Mouse (Mus musculus): ENCODE results near the gene Aldh18a1. TPM values are rescaled to one million over a fixed set of nuclear protein-coding genes. Genes with fewer than 3 reads are reported as not detected.

Aldh18a1 gene
- polyA plus RNA-seq, 1 experiment from 2014 or later = 109 TPM

- WGBS = 88% methylated on average over 3 of the region's 3 CpGs
- no peak overlapping the region for H3K4me2 ChIP-seq (ENCODE audit: low read depth, low read length)
- ATAC-seq (ENCODE audit: insufficient read depth, low FRiP score) = no peak
- H3K27me3 ChIP-seq (ENCODE audit: control insufficient read depth, insufficient read depth, low read length) = no peaks in the 10 kb centered on the region
- H3K4me1 ChIP-seq (ENCODE audit: control insufficient read depth, insufficient read depth, low read length) = no peaks in the 10 kb centered on the region
- H3K27ac ChIP-seq (ENCODE audit: low read length) = no peak overlapping the region
- no peak overlapping the region for H3K9ac ChIP-seq (ENCODE audit: low read length)
- H3K36me3 ChIP-seq (ENCODE audit: control insufficient read depth, insufficient read depth, low read length) = no peaks in the 10 kb centered on the region
- H3K4me3 ChIP-seq (replicated peaks; ENCODE audit: low read length) = no peak overlapping the region
- no peaks in the 10 kb centered on the region for H3K9me3 ChIP-seq (replicated peaks; ENCODE audit: control insufficient read depth, low read length)
Observed at GRCm38 (mm10) chr19:40595231-40595630, 7.0 kb upstream of the Aldh18a1 start.

GRCm38 (mm10) chr19:40589530-40589880 is 1.2 kb upstream of the Aldh18a1 start:
- H3K9me3 ChIP-seq (replicated peaks; ENCODE audit: control insufficient read depth, low read length) = no peaks in the 10 kb centered on the region
- H3K27me3 ChIP-seq (ENCODE audit: control insufficient read depth, insufficient read depth, low read length) = no peaks in the 10 kb centered on the region
- H3K4me3 ChIP-seq (replicated peaks; ENCODE audit: low read length) = peak overlapping the region; percentile 91
- WGBS = under 1% methylated on average over 10 of the region's 10 CpGs
- H3K4me1 ChIP-seq (ENCODE audit: control insufficient read depth, insufficient read depth, low read length) = 0 out of 2 replicates have a peak, but pooled peaks cover 7% of the 10 kb centered on the region
- ATAC-seq (ENCODE audit: insufficient read depth, low FRiP score) = no peak
- peak overlapping the region; percentile 83 for H3K9ac ChIP-seq (ENCODE audit: low read length)
- peak overlapping the region; percentile 95 for H3K4me2 ChIP-seq (ENCODE audit: low read depth, low read length)
- no peaks in the 10 kb centered on the region for H3K36me3 ChIP-seq (ENCODE audit: control insufficient read depth, insufficient read depth, low read length)
- H3K27ac ChIP-seq (ENCODE audit: low read length) = peak overlapping the region; percentile 84

GRCm38 (mm10) chr19:40588847-40589529 is 725 bp upstream of the Aldh18a1 start:
- no peaks in the 10 kb centered on the region for H3K36me3 ChIP-seq (ENCODE audit: control insufficient read depth, insufficient read depth, low read length)
- peak; percentile 63 for ATAC-seq (ENCODE audit: insufficient read depth, low FRiP score)
- H3K27me3 ChIP-seq (ENCODE audit: control insufficient read depth, insufficient read depth, low read length) = no peaks in the 10 kb centered on the region
- H3K4me3 ChIP-seq (replicated peaks; ENCODE audit: low read length) = peak overlapping the region; percentile 91
- peak overlapping the region; percentile 95 for H3K4me2 ChIP-seq (ENCODE audit: low read depth, low read length)
- 0 out of 2 replicates have a peak, but pooled peaks cover 7% of the 10 kb centered on the region for H3K4me1 ChIP-seq (ENCODE audit: control insufficient read depth, insufficient read depth, low read length)
- peak overlapping the region; percentile 83 for H3K9ac ChIP-seq (ENCODE audit: low read length)
- H3K27ac ChIP-seq (ENCODE audit: low read length) = peak overlapping the region; percentile 84
- WGBS = under 1% methylated on average over 18 of the region's 18 CpGs
- H3K9me3 ChIP-seq (replicated peaks; ENCODE audit: control insufficient read depth, low read length) = no peaks in the 10 kb centered on the region

- Histone ChIP-seq H3K4me2 (ENCODE audit: low read depth, low read length) (peak overlapping the region; percentile 95), H3K27me3 (ENCODE audit: control insufficient read depth, insufficient read depth, low read length) (no peaks in the 10 kb centered on the region), H3K27ac (ENCODE audit: low read length) (peak overlapping the region; percentile 54; the same call in 1 of the 2 replicates), H3K4me1 (ENCODE audit: control insufficient read depth, insufficient read depth, low read length) (0 out of 2 replicates have a peak, but pooled peaks cover 7% of the 10 kb centered on the region), H3K4me3 (replicated peaks; ENCODE audit: low read length) (peak overlapping the region; percentile 91), H3K9ac (ENCODE audit: low read length) (peak overlapping the region; percentile 83), H3K36me3 (ENCODE audit: control insufficient read depth, insufficient read depth, low read length) (no peaks in the 10 kb centered on the region), H3K9me3 (replicated peaks; ENCODE audit: control insufficient read depth, low read length) (no peaks in the 10 kb centered on the region)
- ATAC-seq (ENCODE audit: insufficient read depth, low FRiP score) = no peak; the same call in 1 of the 2 replicates
- WGBS = 2% methylated on average over 29 of the region's 30 CpGs
Observed at GRCm38 (mm10) chr19:40587491-40588292, 571 bp downstream of the Aldh18a1 start.

GRCm38 (mm10) chr19:40586908-40587307 is 1.4 kb downstream of the Aldh18a1 start:
- Histone ChIP-seq H3K36me3 (ENCODE audit: control insufficient read depth, insufficient read depth, low read length) (no peaks in the 10 kb centered on the region), H3K9ac (ENCODE audit: low read length) (no peak overlapping the region), H3K27ac (ENCODE audit: low read length) (no peak overlapping the region), H3K4me1 (ENCODE audit: control insufficient read depth, insufficient read depth, low read length) (0 out of 2 replicates have a peak, but pooled peaks cover 7% of the 10 kb centered on the region), H3K4me2 (ENCODE audit: low read depth, low read length) (peak overlapping the region; percentile 95), H3K4me3 (replicated peaks; ENCODE audit: low read length) (peak overlapping the region; percentile 91), H3K9me3 (replicated peaks; ENCODE audit: control insufficient read depth, low read length) (no peaks in the 10 kb centered on the region), H3K27me3 (ENCODE audit: control insufficient read depth, insufficient read depth, low read length) (no peaks in the 10 kb centered on the region)
- WGBS = 56% methylated on average over 7 of the region's 7 CpGs
- no peak for ATAC-seq (ENCODE audit: insufficient read depth, low FRiP score)

GRCm38 (mm10) chr19:40581662-40582061 is 6.6 kb downstream of the Aldh18a1 start:
- no peak for ATAC-seq (ENCODE audit: insufficient read depth, low FRiP score)
- Histone ChIP-seq H3K4me2 (ENCODE audit: low read depth, low read length) (no peak overlapping the region), H3K9ac (ENCODE audit: low read length) (no peak overlapping the region), H3K27ac (ENCODE audit: low read length) (no peak overlapping the region), H3K4me3 (replicated peaks; ENCODE audit: low read length) (no peak overlapping the region), H3K27me3 (ENCODE audit: control insufficient read depth, insufficient read depth, low read length) (no peaks in the 10 kb centered on the region), H3K9me3 (replicated peaks; ENCODE audit: control insufficient read depth, low read length) (no peaks in the 10 kb centered on the region), H3K4me1 (ENCODE audit: control insufficient read depth, insufficient read depth, low read length) (0 out of 2 replicates have a peak, but pooled peaks cover under 1% of the 10 kb centered on the region), H3K36me3 (ENCODE audit: control insufficient read depth, insufficient read depth, low read length) (peaks cover 12% of the 10 kb centered on the region)
- 39% methylated on average over 5 of the region's 5 CpGs for WGBS

- H3K9me3 ChIP-seq (replicated peaks; ENCODE audit: control insufficient read depth, low read length) = no peaks in the 10 kb centered on the region
- H3K27ac ChIP-seq (ENCODE audit: low read length) = no peak overlapping the region
- no peak overlapping the region for H3K4me3 ChIP-seq (replicated peaks; ENCODE audit: low read length)
- H3K4me2 ChIP-seq (ENCODE audit: low read depth, low read length) = no peak overlapping the region
- H3K9ac ChIP-seq (ENCODE audit: low read length) = no peak overlapping the region
- WGBS = 75% methylated on average over 2 of the region's 2 CpGs
- no peaks in the 10 kb centered on the region for H3K4me1 ChIP-seq (ENCODE audit: control insufficient read depth, insufficient read depth, low read length)
- ATAC-seq (ENCODE audit: insufficient read depth, low FRiP score) = no peak
- no peaks in the 10 kb centered on the region for H3K27me3 ChIP-seq (ENCODE audit: control insufficient read depth, insufficient read depth, low read length)
- peaks cover 14% of the 10 kb centered on the region for H3K36me3 ChIP-seq (ENCODE audit: control insufficient read depth, insufficient read depth, low read length)
Observed at GRCm38 (mm10) chr19:40580902-40581301, 7.4 kb downstream of the Aldh18a1 start.

GRCm38 (mm10) chr19:40575438-40575837 is 12.8 kb downstream of the Aldh18a1 start:
- no peaks in the 10 kb centered on the region for H3K27me3 ChIP-seq (ENCODE audit: control insufficient read depth, insufficient read depth, low read length)
- 51% methylated on average over 5 of the region's 5 CpGs for WGBS
- H3K4me3 ChIP-seq (replicated peaks; ENCODE audit: low read length) = no peak overlapping the region
- H3K27ac ChIP-seq (ENCODE audit: low read length) = peak overlapping the region; percentile 26
- no peak overlapping the region for H3K4me2 ChIP-seq (ENCODE audit: low read depth, low read length)
- no peaks in the 10 kb centered on the region for H3K4me1 ChIP-seq (ENCODE audit: control insufficient read depth, insufficient read depth, low read length)
- H3K9me3 ChIP-seq (replicated peaks; ENCODE audit: control insufficient read depth, low read length) = peaks cover 4% of the 10 kb centered on the region; the same call in 1 of the 2 replicates
- ATAC-seq (ENCODE audit: insufficient read depth, low FRiP score) = peak; percentile 81
- H3K36me3 ChIP-seq (ENCODE audit: control insufficient read depth, insufficient read depth, low read length) = peaks cover 31% of the 10 kb centered on the region
- H3K9ac ChIP-seq (ENCODE audit: low read length) = no peak overlapping the region

- Histone ChIP-seq H3K4me3 (replicated peaks; ENCODE audit: low read length) (no peak overlapping the region), H3K4me2 (ENCODE audit: low read depth, low read length) (no peak overlapping the region), H3K27ac (ENCODE audit: low read length) (0 out of 2 replicates have a peak overlapping the region, but pooled peaks have one; percentile 41), H3K4me1 (ENCODE audit: control insufficient read depth, insufficient read depth, low read length) (no peaks in the 10 kb centered on the region), H3K9ac (ENCODE audit: low read length) (no peak overlapping the region), H3K36me3 (ENCODE audit: control insufficient read depth, insufficient read depth, low read length) (peaks cover 37% of the 10 kb centered on the region), H3K9me3 (replicated peaks; ENCODE audit: control insufficient read depth, low read length) (peaks cover 12% of the 10 kb centered on the region), H3K27me3 (ENCODE audit: control insufficient read depth, insufficient read depth, low read length) (no peaks in the 10 kb centered on the region)
- 85% methylated on average over 9 of the region's 9 CpGs for WGBS
- peak; percentile 94 for ATAC-seq (ENCODE audit: insufficient read depth, low FRiP score)
Observed at GRCm38 (mm10) chr19:40570726-40571125, 17.5 kb downstream of the Aldh18a1 start.
